Mouse (Mus musculus) cortical plate, adult 2 months (tissue): ENCODE measurements around the gene Xpo4.

ENCODE experiments used
- CTCF ChIP-seq: fragments of 200-500 bp; IDR thresholded peaks from 2 replicates; pipeline ENCODE4 v1.5.1; 2011; ENCODE audit warnings: mild to moderate bottlenecking, control low read depth, low read length; ENCODE audit not compliant: insufficient read depth; ENCODE audit errors: extremely low read depth
- POLR2A ChIP-seq: fragments of 200-500 bp; IDR thresholded peaks from 2 replicates; pipeline ENCODE4 v1.6.1; 2011; ENCODE audit warnings: mild to moderate bottlenecking, low read length, control low read depth; ENCODE audit not compliant: insufficient read depth; ENCODE audit errors: extremely low read depth

DNA sequence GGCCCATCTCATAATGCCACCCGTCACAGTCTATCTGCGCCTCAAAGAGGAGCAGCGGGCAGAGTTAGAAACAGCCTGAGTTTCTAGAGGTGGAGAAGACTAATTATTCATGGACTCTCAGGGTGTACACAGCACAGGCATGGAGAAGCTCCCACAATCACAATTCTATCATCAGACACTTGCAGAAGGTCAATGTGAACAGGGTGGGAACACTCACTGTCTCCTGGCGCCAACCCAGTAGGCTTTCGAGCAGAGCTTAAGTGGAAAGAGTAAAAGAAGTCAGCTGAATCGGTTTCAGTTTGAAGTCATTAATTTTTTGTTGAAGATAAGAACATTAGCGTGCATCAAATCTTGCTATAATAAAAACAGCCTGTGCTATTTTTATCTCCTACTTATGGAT is 43.4 kb upstream of the Xpo4 start:
- TF ChIP-seq POLR2A = no peak
- no peak for TF ChIP-seq CTCF
